Mouse (Mus musculus) kidney, adult 10 weeks (tissue): ENCODE measurements around the gene Scfd1. TPM values are rescaled to one million over a fixed set of nuclear protein-coding genes. Genes with fewer than 3 reads are reported as not detected.

Experiments
- polyA plus RNA-seq: library from polyadenylated mRNA; stranded (reverse); fragments of 350-450 nt; fragmentation: Illumina TruSeq; extraction: RNeasy Lipid Tissue Mini Kit (QIAGEN cat#74804); gene quantifications from one replicate; pipeline ENCODE4 v1.2.3, GENCODE M21; 2014; ENCODE audit warnings: low read depth, low replicate concordance

Scfd1 gene
- polyA plus RNA-seq: 147 TPM

GRCm38 (mm10) chr12:51377003-51377887 lies at the start of gene Scfd1:
TSS of gene Scfd1 (plus strand) at chr12:51377510.

GRCm38 (mm10) chr12:51347988-51348697 lies 29.2 kb upstream of the Scfd1 start, which contains the start of gene G2e3:
TSS of gene G2e3 (plus strand) at chr12:51348061.

Other genes starting within 250 kb of the Scfd1 start
- gene G2e3, start 29.4 kb upstream of the Scfd1 start, polyA plus RNA-seq: 15.5 TPM
- 7.9 TPM for gene Coch, start 215.8 kb downstream of the Scfd1 start, polyA plus RNA-seq